In the genomic region with DNA sequence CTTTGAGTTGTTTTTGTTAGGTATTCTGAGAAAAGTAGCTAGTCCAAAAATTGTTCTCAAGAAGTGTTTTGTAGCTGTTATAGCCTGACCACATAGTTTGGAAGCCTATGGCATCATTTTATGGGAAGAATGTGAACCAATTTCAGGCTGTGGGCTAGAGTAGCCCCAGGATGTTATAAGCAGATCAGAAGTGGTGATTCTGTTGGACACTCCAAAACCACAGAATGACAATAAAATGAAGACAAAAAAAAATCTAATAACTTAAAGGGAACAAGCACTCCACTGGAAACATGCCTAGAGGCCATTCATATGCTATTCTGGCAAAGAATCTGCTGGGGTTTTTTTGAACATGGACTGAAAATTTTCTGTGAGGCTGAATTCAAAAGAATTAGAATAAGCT, we compare ENCODE assay signal across 27 mouse cellular contexts.
DNase-seq lines count a peak whose midpoint lies in the region; ATAC-seq and TF ChIP-seq lines count a peak whose summit lies in the region.
"Had no signal": no experiment of that assay in that cellular context is flagged by ENCODE, and none has a peak within 500 bp of the region (broad histone marks: within the 10 kb centered on the region; RNA-seq: fewer than 3 reads in every experiment).

No protein-coding gene starts in this region.

- no peak overlapping the region for H3K4me3 ChIP-seq in forebrain, postnatal 0 days (ENCODE audit: low read depth, low read length)
- H3K4me3 ChIP-seq in forebrain, embryonic 16.5 days (replicated peaks; ENCODE audit: low read length): no peak overlapping the region
- H3K4me3 ChIP-seq in midbrain, embryonic 14.5 days (replicated peaks; ENCODE audit: low read depth, low read length): no peak overlapping the region
- no peak overlapping the region for H3K4me3 ChIP-seq in midbrain, embryonic 16.5 days (ENCODE audit: low read depth, low read length)
- H3K4me3 ChIP-seq in embryonic fibroblast, embryonic 13.5 days (ENCODE audit: insufficient read depth, low read length): no peak overlapping the region
- no peak overlapping the region for H3K4me3 ChIP-seq in thymus, adult 2 months (ENCODE audit: control insufficient read depth, insufficient read depth, low read length)
- H3K4me3 ChIP-seq: embryonic facial prominence, embryonic 15.5 days; forebrain, embryonic 10.5 days; heart, embryonic 15.5 days; hindbrain, embryonic 15.5 days; limb, embryonic 13.5 days; liver, embryonic 13.5 days; midbrain, embryonic 13.5 days had no signal

- H3K4me1 ChIP-seq in forebrain, postnatal 0 days (ENCODE audit: insufficient read depth): no peaks in the 10 kb centered on the region
- no peaks in the 10 kb centered on the region for H3K4me1 ChIP-seq in forebrain, embryonic 16.5 days (replicated peaks; ENCODE audit: control insufficient read depth, insufficient read depth, low read length)
- no peaks in the 10 kb centered on the region for H3K4me1 ChIP-seq in midbrain, embryonic 14.5 days (ENCODE audit: control insufficient read depth, insufficient read depth, low read length)
- no peaks in the 10 kb centered on the region for H3K4me1 ChIP-seq in midbrain, embryonic 16.5 days (ENCODE audit: control insufficient read depth, insufficient read depth, low read length)
- peaks cover 5% of the 10 kb centered on the region for H3K4me1 ChIP-seq in embryonic fibroblast, embryonic 13.5 days (ENCODE audit: control insufficient read depth, insufficient read depth, low read length)
- H3K4me1 ChIP-seq in thymus, adult 2 months (replicated peaks; ENCODE audit: control insufficient read depth, insufficient read depth, low read length): no peaks in the 10 kb centered on the region
- H3K4me1 ChIP-seq: embryonic facial prominence, embryonic 15.5 days; forebrain, embryonic 10.5 days; heart, embryonic 15.5 days; hindbrain, embryonic 15.5 days; limb, embryonic 13.5 days; liver, embryonic 13.5 days; midbrain, embryonic 13.5 days had no signal

- TF ChIP-seq POLR2A in embryonic fibroblast, embryonic 13.5 days (IDR thresholded peaks at IDR 0.05; ENCODE audit: low read depth, low read length): no peak
- TF ChIP-seq POLR2A in thymus, adult 2 months (IDR thresholded peaks at IDR 0.05; ENCODE audit: control insufficient read depth, extremely low read depth, insufficient read depth, low read length, poor library complexity): no peak

- H3K4me2 ChIP-seq in forebrain, postnatal 0 days (ENCODE audit: low read depth): no peak overlapping the region
- no peak overlapping the region for H3K4me2 ChIP-seq in forebrain, embryonic 16.5 days (ENCODE audit: low read length)
- no peak overlapping the region for H3K4me2 ChIP-seq in midbrain, embryonic 14.5 days (ENCODE audit: low read length)
- H3K4me2 ChIP-seq in midbrain, embryonic 16.5 days (ENCODE audit: low read length): no peak overlapping the region
- H3K4me2 ChIP-seq: embryonic facial prominence, embryonic 15.5 days; heart, embryonic 15.5 days; hindbrain, embryonic 15.5 days; limb, embryonic 13.5 days; liver, embryonic 13.5 days; lung, embryonic 14.5 days; midbrain, embryonic 13.5 days had no signal

- no peak overlapping the region for H3K9ac ChIP-seq in forebrain, postnatal 0 days
- no peak overlapping the region for H3K9ac ChIP-seq in forebrain, embryonic 16.5 days (replicated peaks; ENCODE audit: low read depth, low read length)
- no peak overlapping the region for H3K9ac ChIP-seq in midbrain, embryonic 14.5 days (replicated peaks; ENCODE audit: low read length)
- H3K9ac ChIP-seq in midbrain, embryonic 16.5 days (ENCODE audit: low read depth, low read length): no peak overlapping the region
- H3K9ac ChIP-seq: embryonic facial prominence, embryonic 15.5 days; heart, embryonic 15.5 days; hindbrain, embryonic 15.5 days; limb, embryonic 13.5 days; liver, embryonic 13.5 days; lung, embryonic 14.5 days; midbrain, embryonic 13.5 days had no signal

- peak; percentile 11 for DNase-seq in forebrain, postnatal 0 days
- DNase-seq in midbrain, embryonic 14.5 days: peak; percentile 13
- no peak for DNase-seq in thymus, adult 2 months
- no peak for DNase-seq in layer of hippocampus, adult 11-12 months (ENCODE audit: low spot score)
- DNase-seq: adrenal gland, adult 8-10 months; B cell, adult 2 months; cerebellum, postnatal 25 days; embryo, embryonic 11 days; gastrocnemius, postnatal 36 days; heart, postnatal 4 days; kidney, postnatal 25 days; liver, embryonic 13.5 days; lung, embryonic 14.5 days; right cerebral cortex, postnatal 4 days; thymus, postnatal 36 days had no signal

- H3K27ac ChIP-seq in forebrain, postnatal 0 days (ENCODE audit: low read depth, low read length): no peak overlapping the region
- H3K27ac ChIP-seq in forebrain, embryonic 16.5 days (ENCODE audit: low read length): no peak overlapping the region
- H3K27ac ChIP-seq in midbrain, embryonic 14.5 days (replicated peaks; ENCODE audit: low read depth, low read length): no peak overlapping the region
- no peak overlapping the region for H3K27ac ChIP-seq in midbrain, embryonic 16.5 days (ENCODE audit: low read length)
- peak overlapping the region; percentile 85 for H3K27ac ChIP-seq in embryonic fibroblast, embryonic 13.5 days (ENCODE audit: insufficient read depth, low read length)
- no peak overlapping the region for H3K27ac ChIP-seq in thymus, adult 2 months (ENCODE audit: control insufficient read depth, insufficient read depth, low read length)
- H3K27ac ChIP-seq: embryonic facial prominence, embryonic 15.5 days; forebrain, embryonic 10.5 days; heart, embryonic 15.5 days; hindbrain, embryonic 15.5 days; limb, embryonic 13.5 days; liver, embryonic 13.5 days; midbrain, embryonic 13.5 days had no signal

- no peaks in the 10 kb centered on the region for H3K9me3 ChIP-seq in forebrain, postnatal 0 days (ENCODE audit: low read length)
- H3K9me3 ChIP-seq in forebrain, embryonic 16.5 days (ENCODE audit: control insufficient read depth, low read length): no peaks in the 10 kb centered on the region
- no peaks in the 10 kb centered on the region for H3K9me3 ChIP-seq in midbrain, embryonic 14.5 days (ENCODE audit: control insufficient read depth, low read length)
- no peaks in the 10 kb centered on the region for H3K9me3 ChIP-seq in midbrain, embryonic 16.5 days (replicated peaks; ENCODE audit: control insufficient read depth, low read length, poor library complexity, severe bottlenecking)
- H3K9me3 ChIP-seq: embryonic facial prominence, embryonic 15.5 days; forebrain, embryonic 10.5 days; G1E; heart, embryonic 15.5 days; hindbrain, embryonic 15.5 days; limb, embryonic 13.5 days; liver, embryonic 13.5 days; midbrain, embryonic 13.5 days had no signal

- no peak for ATAC-seq in forebrain, postnatal 0 days
- no peak for ATAC-seq in forebrain, embryonic 16.5 days
- ATAC-seq in midbrain, embryonic 14.5 days (ENCODE audit: low FRiP score, low TSS enrichment): no peak
- no peak for ATAC-seq in midbrain, embryonic 16.5 days
- ATAC-seq: intestine, embryonic 16.5 days; midbrain, embryonic 13.5 days had no signal

- TF ChIP-seq CTCF in forebrain, postnatal 0 days (IDR thresholded peaks at IDR 0.05; ENCODE audit: low read depth): no peak
- TF ChIP-seq CTCF in embryonic fibroblast, embryonic 13.5 days (IDR thresholded peaks at IDR 0.05; ENCODE audit: borderline replicate concordance, insufficient read depth, low read length): no peak
- no peak for TF ChIP-seq CTCF in thymus, adult 2 months (IDR thresholded peaks at IDR 0.05; ENCODE audit: borderline replicate concordance, control insufficient read depth, extremely low read depth, insufficient read depth, low read length, poor library complexity)

- no peaks in the 10 kb centered on the region for H3K27me3 ChIP-seq in forebrain, postnatal 0 days (ENCODE audit: insufficient read depth, low read length)
- no peaks in the 10 kb centered on the region for H3K27me3 ChIP-seq in forebrain, embryonic 16.5 days (replicated peaks; ENCODE audit: control insufficient read depth, insufficient read depth, low read length)
- H3K27me3 ChIP-seq in midbrain, embryonic 14.5 days (ENCODE audit: control insufficient read depth, insufficient read depth, low read length): no peaks in the 10 kb centered on the region
- H3K27me3 ChIP-seq in midbrain, embryonic 16.5 days (ENCODE audit: control insufficient read depth, insufficient read depth, low read depth, low read length): no peaks in the 10 kb centered on the region
- no peaks in the 10 kb centered on the region for H3K27me3 ChIP-seq in thymus, adult 2 months (ENCODE audit: control insufficient read depth, insufficient read depth, low read length)
- H3K27me3 ChIP-seq: CH12.LX; embryonic facial prominence, embryonic 15.5 days; heart, embryonic 15.5 days; hindbrain, embryonic 15.5 days; limb, embryonic 13.5 days; liver, embryonic 13.5 days; midbrain, embryonic 13.5 days had no signal

- no peaks in the 10 kb centered on the region for H3K36me3 ChIP-seq in forebrain, postnatal 0 days (ENCODE audit: insufficient read depth)
- H3K36me3 ChIP-seq in forebrain, embryonic 16.5 days (ENCODE audit: control insufficient read depth, insufficient read depth): no peaks in the 10 kb centered on the region
- H3K36me3 ChIP-seq in midbrain, embryonic 14.5 days (ENCODE audit: control insufficient read depth, insufficient read depth, low read length): no peaks in the 10 kb centered on the region
- no peaks in the 10 kb centered on the region for H3K36me3 ChIP-seq in midbrain, embryonic 16.5 days (ENCODE audit: control insufficient read depth, insufficient read depth, low read length)
- H3K36me3 ChIP-seq in thymus, adult 2 months (ENCODE audit: control insufficient read depth, insufficient read depth, low read length): no peaks in the 10 kb centered on the region
- H3K36me3 ChIP-seq: embryonic facial prominence, embryonic 15.5 days; forebrain, embryonic 10.5 days; G1E; heart, embryonic 15.5 days; hindbrain, embryonic 15.5 days; limb, embryonic 13.5 days; liver, embryonic 13.5 days; midbrain, embryonic 13.5 days had no signal

Comparison
In these comparisons a context has a peak if more than half of its experiments do, and no peak if none do; other contexts are left out.
1. DNase-seq: peak in forebrain, postnatal 0 days (single experiment) and midbrain, embryonic 14.5 days (single experiment); none in thymus, adult 2 months (single experiment) and layer of hippocampus, adult 11-12 months (single experiment).